Mouse (Mus musculus): Measurements from ENCODE around the gene Magi1. TPM values are rescaled to one million over a fixed set of nuclear protein-coding genes. Genes with fewer than 3 reads are reported as not detected.

Gene Magi1
- total and polyA plus RNA-seq, 2 experiments from 2014 or later: 27.6 to 45.4 TPM

- Histone ChIP-seq H3K4me3 (ENCODE audit: low read depth, low read length) (no peak overlapping the region), H3K9me3 (ENCODE audit: low read length) (no peaks in the 10 kb centered on the region), H3K27me3 (ENCODE audit: insufficient read depth, low read length) (no peaks in the 10 kb centered on the region), H3K4me2 (ENCODE audit: low read depth, low read length, poor library complexity, severe bottlenecking) (no peak overlapping the region), H3K36me3 (ENCODE audit: insufficient read depth, low read length) (no peaks in the 10 kb centered on the region), H3K27ac (ENCODE audit: low read depth, low read length) (no peak overlapping the region), H3K4me1 (ENCODE audit: insufficient read depth, low read length) (no peaks in the 10 kb centered on the region), H3K9ac (replicated peaks; ENCODE audit: low read length, poor library complexity, severe bottlenecking) (no peak overlapping the region)
- no peak for DNase-seq (ENCODE audit: low spot score)
- no peak for TF ChIP-seq CTCF (IDR thresholded peaks at IDR 0.05)
- WGBS: 88% methylated on average over 4 of the region's 4 CpGs
- no peak for ATAC-seq (ENCODE audit: low FRiP score)
These were observed 218.9 kb downstream of the Magi1 start for GRCm38 (mm10) chr6:94064832-94065231.

- no peak for DNase-seq (ENCODE audit: low spot score)
- ATAC-seq (ENCODE audit: low FRiP score): no peak
- Histone ChIP-seq H3K9ac (replicated peaks; ENCODE audit: low read length, poor library complexity, severe bottlenecking) (no peak overlapping the region), H3K9me3 (ENCODE audit: low read length) (no peaks in the 10 kb centered on the region), H3K4me3 (ENCODE audit: low read depth, low read length) (no peak overlapping the region), H3K27me3 (ENCODE audit: insufficient read depth, low read length) (no peaks in the 10 kb centered on the region), H3K4me2 (ENCODE audit: low read depth, low read length, poor library complexity, severe bottlenecking) (no peak overlapping the region), H3K27ac (ENCODE audit: low read depth, low read length) (no peak overlapping the region), H3K4me1 (ENCODE audit: insufficient read depth, low read length) (no peaks in the 10 kb centered on the region), H3K36me3 (ENCODE audit: insufficient read depth, low read length) (no peaks in the 10 kb centered on the region)
- 88% methylated on average over 4 of the region's 4 CpGs for WGBS
- TF ChIP-seq CTCF (IDR thresholded peaks at IDR 0.05): no peak
These were observed 220.2 kb downstream of the Magi1 start for GRCm38 (mm10) chr6:94063542-94063941.

- TF ChIP-seq CTCF (IDR thresholded peaks at IDR 0.05): no peak
- Histone ChIP-seq H3K4me2 (ENCODE audit: low read depth, low read length, poor library complexity, severe bottlenecking) (no peak overlapping the region), H3K9ac (replicated peaks; ENCODE audit: low read length, poor library complexity, severe bottlenecking) (no peak overlapping the region), H3K4me3 (ENCODE audit: low read depth, low read length) (no peak overlapping the region), H3K36me3 (ENCODE audit: insufficient read depth, low read length) (no peaks in the 10 kb centered on the region), H3K27ac (ENCODE audit: low read depth, low read length) (0 out of 2 replicates have a peak overlapping the region, but pooled peaks have one; percentile 18), H3K27me3 (ENCODE audit: insufficient read depth, low read length) (no peaks in the 10 kb centered on the region), H3K9me3 (ENCODE audit: low read length) (no peaks in the 10 kb centered on the region), H3K4me1 (ENCODE audit: insufficient read depth, low read length) (no peaks in the 10 kb centered on the region)
- no peak for DNase-seq (ENCODE audit: low spot score)
- ATAC-seq (ENCODE audit: low FRiP score): no peak
- WGBS: 66% methylated on average over 8 of the region's 8 CpGs
These were observed 222.2 kb downstream of the Magi1 start for GRCm38 (mm10) chr6:94061424-94061980.

- no peak overlapping the region for H3K27ac ChIP-seq (ENCODE audit: low read depth, low read length)
- no peaks in the 10 kb centered on the region for H3K4me1 ChIP-seq (ENCODE audit: insufficient read depth, low read length)
- no peaks in the 10 kb centered on the region for H3K9me3 ChIP-seq (ENCODE audit: low read length)
- H3K4me3 ChIP-seq (ENCODE audit: low read depth, low read length): no peak overlapping the region
- DNase-seq (ENCODE audit: low spot score): no peak
- ATAC-seq (ENCODE audit: low FRiP score): no peak
- no peak overlapping the region for H3K4me2 ChIP-seq (ENCODE audit: low read depth, low read length, poor library complexity, severe bottlenecking)
- TF ChIP-seq CTCF (IDR thresholded peaks at IDR 0.05): no peak
- H3K27me3 ChIP-seq (ENCODE audit: insufficient read depth, low read length): no peaks in the 10 kb centered on the region
- WGBS: 93% methylated on average over 7 of the region's 7 CpGs
- H3K36me3 ChIP-seq (ENCODE audit: insufficient read depth, low read length): no peaks in the 10 kb centered on the region
- no peak overlapping the region for H3K9ac ChIP-seq (replicated peaks; ENCODE audit: low read length, poor library complexity, severe bottlenecking)
These were observed 223.0 kb downstream of the Magi1 start for GRCm38 (mm10) chr6:94060621-94061213.

GRCm38 (mm10) chr6:94059090-94059489 lies 224.6 kb downstream of the Magi1 start:
- Histone ChIP-seq H3K27ac (ENCODE audit: low read depth, low read length) (no peak overlapping the region), H3K4me2 (ENCODE audit: low read depth, low read length, poor library complexity, severe bottlenecking) (no peak overlapping the region), H3K4me1 (ENCODE audit: insufficient read depth, low read length) (no peaks in the 10 kb centered on the region), H3K4me3 (ENCODE audit: low read depth, low read length) (no peak overlapping the region), H3K36me3 (ENCODE audit: insufficient read depth, low read length) (no peaks in the 10 kb centered on the region), H3K9ac (replicated peaks; ENCODE audit: low read length, poor library complexity, severe bottlenecking) (no peak overlapping the region), H3K9me3 (ENCODE audit: low read length) (no peaks in the 10 kb centered on the region), H3K27me3 (ENCODE audit: insufficient read depth, low read length) (no peaks in the 10 kb centered on the region)
- ATAC-seq (ENCODE audit: low FRiP score) (no peak), DNase-seq (ENCODE audit: low spot score) (no peak)
- 88% methylated on average over 2 of the region's 2 CpGs for WGBS
- no peak for TF ChIP-seq CTCF (IDR thresholded peaks at IDR 0.05)

DNA sequence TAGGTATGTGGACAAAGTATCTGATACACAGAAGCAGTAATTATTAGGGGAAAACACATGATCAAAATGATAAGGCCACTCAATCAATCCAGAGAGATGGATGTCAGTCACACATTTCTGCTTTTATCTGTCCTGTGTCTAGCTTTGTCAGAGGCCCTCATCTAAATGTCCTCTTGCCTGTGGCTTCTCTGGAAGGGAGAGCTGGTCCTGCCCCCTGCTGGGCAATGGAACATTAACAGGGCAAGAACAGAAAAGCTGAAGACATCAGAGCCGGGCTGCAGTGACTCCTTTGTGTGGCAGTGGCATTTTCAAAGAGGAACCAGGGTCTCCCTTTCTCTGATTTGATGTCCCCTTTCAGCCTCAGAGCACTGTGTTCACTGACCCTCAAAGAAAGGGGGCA lies 229.8 kb downstream of the Magi1 start:
- WGBS: 38% methylated on average over 1 of the region's 1 CpGs
- peak; percentile 79 for TF ChIP-seq CTCF (IDR thresholded peaks at IDR 0.05)

More for the DNA sequence above, 229.8 kb downstream of the Magi1 start:
- H3K27me3 ChIP-seq (ENCODE audit: insufficient read depth, low read length): no peaks in the 10 kb centered on the region
- DNase-seq (ENCODE audit: low spot score) (peak; percentile 67), ATAC-seq (ENCODE audit: low FRiP score) (no peak)
- H3K36me3 ChIP-seq (ENCODE audit: insufficient read depth, low read length): no peaks in the 10 kb centered on the region
- H3K9ac ChIP-seq (replicated peaks; ENCODE audit: low read length, poor library complexity, severe bottlenecking): no peak overlapping the region
- H3K4me3 ChIP-seq (ENCODE audit: low read depth, low read length): no peak overlapping the region
- H3K27ac ChIP-seq (ENCODE audit: low read depth, low read length): no peak overlapping the region
- H3K4me2 ChIP-seq (ENCODE audit: low read depth, low read length, poor library complexity, severe bottlenecking): no peak overlapping the region
- H3K9me3 ChIP-seq (ENCODE audit: low read length): no peaks in the 10 kb centered on the region
- no peaks in the 10 kb centered on the region for H3K4me1 ChIP-seq (ENCODE audit: insufficient read depth, low read length)

All from midbrain, postnatal 0 days (tissue).